Mouse (Mus musculus) bone marrow macrophage, adult 2 months (primary cell): ENCODE results near the gene Tspan9. TPM values are rescaled to one million over a fixed set of nuclear protein-coding genes. Genes with fewer than 3 reads are reported as not detected.

Source experiments
- H3K27ac ChIP-seq: 2 replicates; pipeline ENCODE4 v1.5.1; 2012; ENCODE audit warnings: low read depth, low read length; ENCODE audit not compliant: insufficient read depth
- H3K4me1 ChIP-seq: 2 replicates; pipeline ENCODE4 v1.6.1; 2012; ENCODE audit warnings: low read length; ENCODE audit not compliant: control insufficient read depth, insufficient read depth
- H3K4me3 ChIP-seq: 2 replicates; pipeline ENCODE4 v1.5.1; 2012; ENCODE audit warnings: mild to moderate bottlenecking, low read length, moderate library complexity; ENCODE audit not compliant: insufficient read depth
- CTCF ChIP-seq: IDR thresholded peaks from 2 replicates; pipeline ENCODE4 v1.5.1; 2012; ENCODE audit warnings: low read depth, mild to moderate bottlenecking, low read length, moderate library complexity
- POLR2A ChIP-seq: IDR thresholded peaks from 2 replicates; pipeline ENCODE4 v1.6.1; 2012; ENCODE audit warnings: mild to moderate bottlenecking, low read depth, low read length, borderline replicate concordance
- polyA plus RNA-seq: library from polyadenylated mRNA; stranded (reverse); fragments of >200 nt; gene quantifications from 2 replicates; pipeline ENCODE4 v1.2.4, GENCODE M21; 2012; ENCODE audit not compliant: missing spikeins, insufficient read depth, insufficient read length

Gene Tspan9
- polyA plus RNA-seq, 1 experiment: 1.7 TPM

DNA sequence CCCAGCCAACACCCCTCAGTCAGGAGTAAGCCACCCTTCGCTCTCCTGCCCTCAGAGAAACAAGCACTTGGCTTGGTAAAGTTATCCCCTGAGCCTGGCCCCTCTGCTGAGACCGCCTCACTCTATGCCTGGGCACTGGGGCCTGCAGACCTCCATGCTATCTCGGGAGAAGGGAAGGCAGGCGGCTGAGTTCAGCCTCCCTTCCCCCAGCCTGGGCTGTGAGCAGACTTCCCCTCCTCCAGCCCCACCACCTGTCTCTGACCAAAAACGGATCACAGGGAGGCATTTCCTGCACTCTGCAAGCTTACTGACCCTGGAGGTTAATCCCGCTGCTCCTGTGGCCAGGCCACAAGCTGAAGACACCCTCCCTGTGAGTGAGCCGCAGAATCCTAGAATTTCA, 77.4 kb downstream of the Tspan9 start:
- Histone ChIP-seq H3K4me3 (no peak overlapping the region), H3K4me1 (no peaks in the 10 kb centered on the region), H3K27ac (no peak overlapping the region)
- TF ChIP-seq CTCF (no peak), POLR2A (no peak)

DNA sequence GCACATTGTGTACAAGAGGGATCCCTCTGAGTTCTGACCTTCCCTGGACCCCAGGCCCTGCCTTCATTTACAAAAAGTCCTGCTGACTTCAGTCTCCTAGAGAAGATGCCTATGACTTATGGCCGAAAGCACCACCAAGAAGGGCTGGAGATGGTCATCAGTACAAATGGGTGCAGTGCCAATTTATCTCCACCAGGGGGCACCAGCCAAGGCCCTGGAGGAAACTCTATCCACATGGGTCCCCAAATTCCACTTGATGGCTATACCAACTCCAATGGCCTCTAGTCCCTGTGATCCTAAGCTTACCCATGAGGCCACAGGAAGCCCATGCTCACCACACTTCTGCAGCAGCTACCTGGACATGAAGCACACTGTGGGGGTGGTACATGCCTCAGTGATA, 79.9 kb downstream of the Tspan9 start:
- H3K4me3 ChIP-seq: no peak overlapping the region
- H3K4me1 ChIP-seq: no peaks in the 10 kb centered on the region
- TF ChIP-seq CTCF (peak; percentile 40), POLR2A (no peak)
- no peak overlapping the region for H3K27ac ChIP-seq

DNA sequence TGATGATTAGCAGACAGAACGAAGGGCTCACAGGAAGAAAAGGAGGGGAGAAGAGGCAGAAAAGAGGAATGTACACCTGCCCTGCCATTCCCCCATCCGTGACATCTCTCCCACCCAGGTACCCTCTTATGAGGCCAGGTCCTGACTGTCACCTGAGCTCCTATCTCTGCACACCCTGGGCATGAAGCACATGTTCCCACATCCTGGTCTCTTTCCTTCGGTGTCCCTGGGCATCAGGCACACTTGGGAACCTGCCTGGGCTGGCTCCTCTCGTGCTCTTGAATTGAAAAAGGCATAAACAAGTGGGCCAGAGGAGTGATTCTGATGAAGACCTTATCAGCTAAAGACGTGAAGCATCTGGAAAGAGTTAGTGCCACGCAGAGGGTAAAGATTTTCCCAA, 80.6 kb downstream of the Tspan9 start:
- H3K4me1 ChIP-seq: no peaks in the 10 kb centered on the region
- no peak overlapping the region for H3K27ac ChIP-seq
- TF ChIP-seq POLR2A (no peak), CTCF (no peak)
- H3K4me3 ChIP-seq: no peak overlapping the region

DNA sequence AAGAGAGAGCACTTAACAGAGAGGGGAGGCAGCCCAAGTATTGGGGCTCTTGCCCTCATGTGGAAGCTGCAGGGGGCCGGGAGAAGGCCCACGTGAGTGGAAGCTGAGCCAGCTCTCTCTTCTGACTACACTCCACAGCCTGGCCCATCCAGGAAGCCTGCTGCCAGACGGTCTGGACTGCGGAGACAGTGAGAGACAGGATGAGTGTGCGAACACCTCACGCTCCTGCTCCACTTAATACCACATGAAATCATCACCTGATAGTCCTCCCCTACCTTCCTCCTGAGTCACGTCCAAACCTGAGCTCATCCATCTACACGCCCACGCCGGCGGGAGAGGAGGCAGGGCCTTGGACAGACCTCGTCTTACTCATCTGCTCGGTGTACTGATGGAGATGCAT, 81.2 kb downstream of the Tspan9 start:
- Histone ChIP-seq H3K4me3 (no peak overlapping the region), H3K4me1 (no peaks in the 10 kb centered on the region), H3K27ac (no peak overlapping the region)
- TF ChIP-seq CTCF (no peak), POLR2A (no peak)

DNA sequence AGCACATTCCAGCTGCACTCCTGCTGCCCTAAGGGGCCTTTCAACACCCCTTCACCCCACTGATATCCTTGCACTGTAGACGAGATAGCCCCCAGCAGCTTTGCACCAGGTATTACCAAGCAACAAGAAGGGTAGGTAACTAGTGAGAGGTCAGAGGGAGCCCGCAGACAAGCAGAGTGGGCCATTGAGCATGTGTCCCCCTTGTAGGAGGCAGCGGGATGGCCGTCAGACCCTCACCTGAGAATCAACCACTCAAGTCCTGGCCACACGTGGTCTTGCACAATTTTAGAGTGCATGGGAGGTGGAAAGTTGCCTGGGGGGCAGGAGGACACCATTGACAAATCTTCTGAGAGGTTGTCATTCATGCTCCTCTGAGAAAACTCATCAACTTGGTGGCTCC, 82.1 kb downstream of the Tspan9 start:
- no peak for TF ChIP-seq CTCF
- H3K27ac ChIP-seq: no peak overlapping the region
- H3K4me3 ChIP-seq: no peak overlapping the region
- H3K4me1 ChIP-seq: no peaks in the 10 kb centered on the region

DNA sequence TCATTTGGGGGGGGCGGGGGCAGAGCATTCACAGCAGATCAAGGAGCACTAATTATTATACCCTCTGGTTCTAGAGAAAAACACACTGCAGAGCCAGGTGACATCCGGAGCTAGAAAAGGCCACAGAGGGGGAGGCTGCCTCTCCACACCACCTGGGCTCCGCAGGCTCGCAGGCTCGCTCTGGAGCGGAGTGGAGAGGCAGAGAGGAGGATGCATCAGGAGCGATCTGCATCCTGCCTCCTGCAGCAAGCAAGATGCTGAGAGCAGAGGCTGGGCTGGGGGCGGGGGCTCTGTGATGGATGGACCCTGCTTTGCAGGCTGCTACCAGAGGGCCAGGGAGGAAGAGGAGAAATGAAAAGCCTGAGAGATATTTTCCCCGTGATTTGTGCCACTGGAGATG, 84.8 kb downstream of the Tspan9 start:
- no peaks in the 10 kb centered on the region for H3K4me1 ChIP-seq
- no peak overlapping the region for H3K4me3 ChIP-seq
- H3K27ac ChIP-seq: no peak overlapping the region
- TF ChIP-seq CTCF (no peak), POLR2A (no peak)

DNA sequence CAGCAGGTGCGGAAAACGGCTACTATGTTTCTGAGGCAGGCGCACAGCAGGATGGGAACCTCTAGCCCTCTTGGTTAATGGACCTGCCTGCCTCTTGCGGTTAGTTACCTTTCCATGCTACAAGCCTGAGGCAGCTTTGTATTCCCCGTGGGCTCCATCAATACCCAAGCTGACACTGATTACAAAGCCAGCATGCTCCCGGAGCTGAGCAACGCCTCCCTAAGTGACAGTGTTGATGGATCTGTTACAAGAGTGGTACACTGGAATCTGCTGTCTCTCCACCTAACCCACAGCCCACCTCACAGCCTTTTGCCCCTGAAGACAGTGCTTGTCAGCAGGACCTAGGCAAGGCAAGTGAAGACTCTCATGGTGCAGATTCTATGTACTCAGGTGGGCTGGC, 85.2 kb downstream of the Tspan9 start:
- TF ChIP-seq CTCF: no peak
- TF ChIP-seq POLR2A: no peak
- Histone ChIP-seq H3K4me3 (no peak overlapping the region), H3K27ac (no peak overlapping the region), H3K4me1 (no peaks in the 10 kb centered on the region)

DNA sequence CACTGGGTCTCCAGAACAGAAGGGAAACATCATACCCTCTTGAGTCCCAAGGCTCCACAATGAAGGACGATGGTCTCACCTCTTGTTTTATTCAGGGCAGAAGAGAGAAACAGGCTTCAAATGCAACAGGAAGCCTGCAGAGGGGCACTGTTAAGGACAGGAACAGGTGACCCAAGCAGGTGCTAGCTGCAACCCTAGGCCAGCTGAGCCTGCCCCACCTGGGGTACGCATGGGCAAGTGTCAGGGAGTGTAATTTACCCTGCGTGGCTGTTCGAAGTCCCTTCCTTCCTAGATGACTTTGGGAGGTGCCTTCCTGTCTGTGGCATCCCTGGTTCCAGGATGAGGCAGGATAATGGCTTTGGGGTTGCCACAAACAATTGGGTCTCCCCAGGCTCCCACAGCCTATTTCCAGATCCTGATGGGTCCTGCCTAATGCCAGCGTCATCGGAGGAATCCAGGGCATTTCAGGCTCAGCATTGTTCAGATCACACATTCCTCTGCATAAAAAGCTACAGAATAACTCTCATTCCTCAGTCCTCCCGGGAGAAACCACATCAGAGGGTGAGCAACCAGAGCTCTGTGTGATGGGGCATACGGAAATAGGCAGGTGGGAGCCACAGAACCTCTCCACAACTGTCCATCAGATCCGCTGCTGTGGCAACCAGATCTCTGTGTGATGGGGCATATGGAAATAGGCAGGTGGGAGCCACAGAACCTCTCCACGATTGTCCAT, 90.2 kb downstream of the Tspan9 start:
- no peak overlapping the region for H3K27ac ChIP-seq
- no peak overlapping the region for H3K4me3 ChIP-seq
- no peaks in the 10 kb centered on the region for H3K4me1 ChIP-seq
- no peak for TF ChIP-seq POLR2A
- no peak for TF ChIP-seq CTCF

DNA sequence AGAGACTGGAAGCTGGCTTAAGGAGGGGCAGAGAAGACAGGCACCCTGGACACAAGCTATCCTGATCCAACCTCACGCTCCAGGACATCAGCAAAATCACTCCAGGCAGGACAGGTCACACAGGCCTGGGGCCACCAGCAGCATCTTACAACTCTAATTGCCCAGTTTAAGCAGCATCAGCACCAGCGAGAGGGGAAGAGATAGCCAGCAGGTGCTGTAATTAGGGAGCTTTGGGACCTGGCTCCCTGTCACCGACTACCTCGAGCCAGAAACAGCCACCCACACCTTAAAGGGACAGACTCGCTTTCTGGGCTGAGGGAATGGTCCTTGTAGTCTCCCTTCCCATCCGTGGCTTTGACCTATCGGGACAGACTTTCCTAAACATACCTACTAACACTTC, 95.7 kb downstream of the Tspan9 start:
- H3K4me1 ChIP-seq: no peaks in the 10 kb centered on the region
- no peak overlapping the region for H3K27ac ChIP-seq
- TF ChIP-seq POLR2A (no peak), CTCF (no peak)
- no peak overlapping the region for H3K4me3 ChIP-seq

DNA sequence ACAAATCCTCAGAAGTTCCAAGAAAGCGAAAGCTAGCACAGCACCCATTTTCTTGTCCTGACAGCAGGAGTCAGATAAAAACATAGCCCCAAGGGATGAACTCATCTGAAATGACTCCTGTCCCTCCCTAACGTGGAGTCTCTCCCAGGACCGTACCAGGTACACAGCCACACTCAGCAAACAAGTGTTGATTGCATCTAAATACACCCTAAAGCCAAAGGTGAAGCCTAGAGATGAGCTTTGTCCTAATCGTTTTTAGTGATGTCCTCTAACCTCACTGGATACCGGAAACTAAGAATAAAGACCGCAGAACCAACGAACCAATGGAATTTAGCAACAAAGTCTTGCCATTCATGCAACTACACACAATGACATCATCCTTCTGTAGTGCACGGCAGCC, 96.2 kb downstream of the Tspan9 start:
- no peak overlapping the region for H3K4me3 ChIP-seq
- no peaks in the 10 kb centered on the region for H3K4me1 ChIP-seq
- H3K27ac ChIP-seq: no peak overlapping the region
- TF ChIP-seq CTCF (no peak), POLR2A (no peak)

DNA sequence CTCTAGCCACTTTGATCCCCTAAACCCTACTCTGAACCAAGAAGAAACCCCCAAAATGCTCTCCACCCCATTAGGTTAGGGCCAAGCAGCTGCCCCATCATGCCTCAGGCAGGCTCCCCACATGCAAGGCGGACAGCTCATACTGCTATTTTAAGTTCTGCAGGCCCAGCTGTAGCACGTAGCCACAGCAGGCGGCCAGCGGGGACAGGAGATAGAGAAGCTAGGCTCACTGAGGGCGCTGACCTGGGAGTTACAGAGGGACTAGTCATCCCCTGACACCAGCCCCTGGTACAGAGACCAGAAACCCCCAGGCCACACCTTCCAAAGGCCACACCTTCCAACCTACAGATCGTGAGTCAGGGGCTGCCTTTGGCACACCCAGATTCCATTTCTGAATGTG, 96.6 kb downstream of the Tspan9 start:
- Histone ChIP-seq H3K27ac (no peak overlapping the region), H3K4me3 (no peak overlapping the region), H3K4me1 (no peaks in the 10 kb centered on the region)
- TF ChIP-seq CTCF: no peak
